Mouse (Mus musculus) adrenal gland, postnatal 0 days (tissue): Measurements from ENCODE around the gene Comp. TPM values are rescaled to one million over a fixed set of nuclear protein-coding genes. Genes with fewer than 3 reads are reported as not detected.

Experiments used
- polyA plus RNA-seq: library from polyadenylated mRNA; unstranded; fragments of >200 nt; fragmentation: Nextera tagmentation; extraction: Ambion mirVana; gene quantifications from 2 replicates; pipeline ENCODE4 v1.2.1, GENCODE M21; 2015

Comp gene
- 0.19 and 0.43 TPM in 2 replicates for polyA plus RNA-seq

DNA sequence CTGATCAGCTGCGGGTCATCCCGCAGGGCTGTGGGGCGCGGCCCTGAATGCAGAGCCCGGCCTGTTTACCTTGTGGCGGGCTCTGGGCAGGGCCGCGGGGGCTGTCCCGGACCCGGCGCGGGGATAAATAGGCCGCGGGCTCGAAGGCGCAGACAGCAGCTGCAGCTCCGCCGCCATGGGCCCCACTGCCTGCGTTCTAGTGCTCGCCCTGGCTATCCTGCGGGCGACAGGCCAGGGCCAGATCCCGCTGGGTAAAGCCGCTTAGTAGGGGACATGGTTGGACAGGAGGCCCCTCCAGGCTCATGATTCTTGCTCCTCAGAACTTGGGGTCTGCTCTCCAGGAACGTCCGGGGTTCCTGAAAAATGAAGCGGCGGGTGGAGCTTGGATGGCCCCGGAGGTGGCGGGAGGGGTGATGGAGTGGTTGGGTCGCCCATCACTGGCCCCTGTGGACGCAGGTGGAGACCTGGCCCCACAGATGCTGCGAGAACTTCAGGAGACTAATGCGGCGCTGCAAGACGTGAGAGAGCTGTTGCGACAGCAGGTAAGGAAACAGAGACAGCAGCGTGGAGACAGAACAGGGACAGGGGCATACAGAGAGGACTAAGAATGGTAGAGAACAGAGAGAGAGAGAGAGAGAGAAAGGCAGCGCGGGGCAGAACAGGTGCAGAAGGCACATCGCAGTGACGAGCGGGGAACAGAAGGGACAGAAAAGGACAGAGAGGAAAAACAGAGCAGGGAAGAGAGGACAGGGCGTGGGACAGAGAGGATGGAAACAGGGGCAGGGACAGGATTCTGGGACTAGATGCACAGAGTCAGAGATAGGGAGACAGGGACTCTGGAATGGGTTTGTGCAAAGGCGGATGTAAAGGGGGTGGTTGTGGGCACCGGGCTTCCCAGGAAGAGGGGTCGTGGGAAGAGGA, at the start of gene Comp:
Comp (plus strand) TSS at position 162 of the 921 bp plus-strand sequence.

DNA sequence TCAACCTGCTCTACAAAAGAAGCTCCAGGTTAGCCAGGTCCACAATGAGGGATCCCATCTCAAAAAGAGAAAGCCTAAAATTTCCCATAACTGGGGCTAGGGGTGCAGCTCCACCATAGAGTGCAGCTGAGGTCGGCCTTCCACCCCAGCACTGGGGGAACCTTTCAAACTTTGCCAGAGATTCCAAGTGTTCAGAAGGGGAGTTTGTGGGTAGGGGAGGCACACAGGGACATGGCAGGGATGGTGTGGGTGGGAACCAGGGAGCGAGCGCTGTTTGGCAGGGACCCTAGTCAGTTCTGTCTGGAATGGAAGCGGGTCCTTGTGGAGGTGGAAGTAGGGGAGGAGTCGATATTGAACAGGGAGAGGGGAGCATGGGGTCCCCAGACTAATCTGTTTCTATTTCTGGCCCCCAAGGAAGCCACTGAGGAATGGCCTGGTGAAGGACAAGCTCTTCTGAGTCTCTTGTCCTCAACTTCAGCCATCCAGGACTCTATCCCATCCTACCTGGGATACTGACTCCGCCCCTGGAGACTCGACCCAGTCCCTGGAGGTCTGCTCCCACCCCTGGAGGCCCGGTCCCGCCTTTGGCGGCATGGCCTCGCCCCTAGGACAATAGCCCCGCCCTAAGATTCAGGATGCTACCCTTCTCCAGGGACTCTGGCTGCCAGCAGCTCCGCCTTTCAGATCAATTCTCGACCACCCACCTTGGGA, 44.1 kb upstream of the Comp start, which contains the start of gene Gdf1:
Gdf1 (plus strand) TSS at position 694 of the 711 bp plus-strand sequence.

DNA sequence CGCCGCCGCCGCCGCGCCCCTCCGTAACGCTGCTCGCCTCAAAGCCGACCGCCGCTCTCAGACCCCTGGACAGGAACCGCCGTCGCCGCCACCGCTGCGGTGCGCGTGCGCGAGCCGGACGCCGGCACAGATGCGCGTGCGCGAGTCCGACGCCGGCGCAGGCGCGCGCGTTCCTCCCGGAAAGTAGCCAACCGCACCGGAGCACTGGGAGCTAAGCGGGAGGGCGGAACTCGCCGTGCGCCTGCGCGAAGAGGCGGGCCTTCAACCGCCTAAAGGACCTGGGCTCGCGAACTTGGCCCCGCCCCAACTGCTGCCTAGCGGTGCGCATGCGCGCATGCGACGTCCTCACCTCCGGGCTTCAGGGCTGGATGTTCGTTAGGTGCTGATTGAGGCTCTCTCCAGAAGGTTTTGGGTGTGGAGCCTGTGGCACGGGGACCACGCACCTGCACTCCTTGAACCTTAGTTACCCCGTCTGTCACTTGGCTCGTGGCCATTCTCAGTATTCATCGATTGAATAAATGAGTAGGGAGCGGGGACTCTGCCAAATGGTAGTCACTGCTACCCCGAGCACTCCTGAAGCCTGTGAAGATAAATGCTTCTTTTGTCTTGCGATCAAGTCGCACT, 20.1 kb upstream of the Comp start, which contains the start of gene Upf1:
Upf1 (minus strand) TSS at position 85 of the 624 bp plus-strand sequence.

Other genes starting within 250 kb of the Comp start
- gene Nr2c2ap, start 242.2 kb upstream of the Comp start, polyA plus RNA-seq, result 35.9 and 39.4 TPM in 2 replicates
- 12.8 and 14.0 TPM in 2 replicates for gene Rfxank, start 234.4 kb upstream of the Comp start, polyA plus RNA-seq
- gene Borcs8, start 234.1 kb upstream of the Comp start, polyA plus RNA-seq, result 37.7 and 45.9 TPM in 2 replicates
- gene Mef2b, start 233.8 kb upstream of the Comp start, polyA plus RNA-seq, result 0.19 and 0.28 TPM in 2 replicates
- 48.4 and 65.6 TPM in 2 replicates for gene Tmem161a, start 201.2 kb upstream of the Comp start, polyA plus RNA-seq
- gene Slc25a42, start 161.3 kb upstream of the Comp start, polyA plus RNA-seq, result 5.6 and 5.7 TPM in 2 replicates
- gene Sugp2, start 139.3 kb upstream of the Comp start, polyA plus RNA-seq, result 14.4 and 14.5 TPM in 2 replicates
- gene Armc6, start 139.1 kb upstream of the Comp start, polyA plus RNA-seq, result 12.0 and 18.0 TPM in 2 replicates
- 26.4 and 30.5 TPM in 2 replicates for gene Homer3, start 90.7 kb upstream of the Comp start, polyA plus RNA-seq
- gene Ddx49, start 71.1 kb upstream of the Comp start, polyA plus RNA-seq, result 27.8 and 39.5 TPM in 2 replicates
- 287 and 324 TPM in 2 replicates for gene Cope, start 71.0 kb upstream of the Comp start, polyA plus RNA-seq
- gene Cers1, start 57.8 kb upstream of the Comp start, polyA plus RNA-seq, result 4.8 and 6.9 TPM in 2 replicates
- 1.3 and 2.1 TPM in 2 replicates for gene Gdf1, start 43.7 kb upstream of the Comp start, polyA plus RNA-seq
- 9.1 and 11.2 TPM in 2 replicates for gene Upf1, start 20.3 kb upstream of the Comp start, polyA plus RNA-seq
- 11.4 and 13.8 TPM in 2 replicates for gene Crtc1, start 66.0 kb downstream of the Comp start, polyA plus RNA-seq
- 14.9 and 21.4 TPM in 2 replicates for gene Klhl26, start 103.4 kb downstream of the Comp start, polyA plus RNA-seq
- gene Tmem59l, start 113.8 kb downstream of the Comp start, polyA plus RNA-seq, result 12.5 and 16.1 TPM in 2 replicates
- 0.79 and 2.8 TPM in 2 replicates for gene Crlf1, start 119.6 kb downstream of the Comp start, polyA plus RNA-seq
- gene Rex1bd, start 133.2 kb downstream of the Comp start, polyA plus RNA-seq, result 186 and 214 TPM in 2 replicates
- 813 and 866 TPM in 2 replicates for gene Uba52, start 137.2 kb downstream of the Comp start, polyA plus RNA-seq
- gene Fkbp8, start 154.2 kb downstream of the Comp start, polyA plus RNA-seq, result 271 and 313 TPM in 2 replicates
- 62.6 and 81.0 TPM in 2 replicates for gene Kxd1, start 154.4 kb downstream of the Comp start, polyA plus RNA-seq
- 10.6 and 15.9 TPM in 2 replicates for gene Ell, start 165.9 kb downstream of the Comp start, polyA plus RNA-seq
- 85.1 and 85.8 TPM in 2 replicates for gene Isyna1, start 220.8 kb downstream of the Comp start, polyA plus RNA-seq
- 127 and 131 TPM in 2 replicates for gene Ssbp4, start 235.3 kb downstream of the Comp start, polyA plus RNA-seq
- 4.8 and 5.1 TPM in 2 replicates for gene Lrrc25, start 242.6 kb downstream of the Comp start, polyA plus RNA-seq